Mouse (Mus musculus) MEL (cell line): ENCODE data around the gene Gnat1. TPM values are rescaled to one million over a fixed set of nuclear protein-coding genes. Genes with fewer than 3 reads are reported as not detected.

Source experiments
- DNase-seq: peaks from one replicate; pipeline ENCODE4 v3.0.0; 2011; ENCODE audit warnings: low read depth, low spot score
- H3K27ac ChIP-seq: 2 replicates; pipeline ENCODE4 v1.5.1; 2012; ENCODE audit warnings: low read depth, mild to moderate bottlenecking, control low read depth, low read length, moderate library complexity; ENCODE audit not compliant: control insufficient read depth
- H3K27me3 ChIP-seq, 2 experiments: fragments of 150-350 bp in 1 of 2; sonication (generic) in 1 of 2; 2 replicates each; pipeline ENCODE4 v1.6.1; 2012; ENCODE audit warnings: low read length in 2 of 2, mild to moderate bottlenecking in 2 of 2, improper control_type of control experiment in 1 of 2, moderate library complexity in 1 of 2; ENCODE audit not compliant: insufficient read depth in 2 of 2, control insufficient read depth in 1 of 2
- H3K36me3 ChIP-seq, 2 experiments: 2 replicates each; pipeline ENCODE4 v1.6.1; 2012 to 2014; ENCODE audit warnings: low read length in 2 of 2, improper control_type of control experiment in 1 of 2, inconsistent platforms in 1 of 2, mild to moderate bottlenecking in 1 of 2; ENCODE audit not compliant: insufficient read depth in 2 of 2, control insufficient read depth in 1 of 2
- H3K4me1 ChIP-seq, 2 experiments: fragments of 150-350 bp in 1 of 2; sonication (generic) in 1 of 2; 2 replicates each; pipeline ENCODE4 v1.6.1; 2012; ENCODE audit warnings: low read length in 2 of 2, improper control_type of control experiment in 1 of 2, mild to moderate bottlenecking in 1 of 2; ENCODE audit not compliant: insufficient read depth in 2 of 2, control insufficient read depth in 1 of 2
- H3K4me3 ChIP-seq, 2 experiments: fragments of 150-350 bp in 1 of 2; sonication (generic) in 1 of 2; 2 replicates each; pipeline ENCODE4 v1.5.1; 2012; ENCODE audit warnings: low read depth in 2 of 2, low read length in 2 of 2, mild to moderate bottlenecking in 2 of 2, moderate library complexity in 2 of 2, control low read depth in 1 of 2, improper control_type of control experiment in 1 of 2; ENCODE audit not compliant: control insufficient read depth in 1 of 2, insufficient read depth in 1 of 2
- H3K79me2 ChIP-seq: 2 replicates; pipeline ENCODE4 v1.6.1; 2012; ENCODE audit warnings: mild to moderate bottlenecking, low read length, moderate library complexity; ENCODE audit not compliant: control insufficient read depth, poor library complexity, insufficient read depth
- H3K9ac ChIP-seq: 2 replicates; pipeline ENCODE4 v1.6.1; 2012; ENCODE audit warnings: low read depth, mild to moderate bottlenecking, control low read depth, low read length, moderate library complexity; ENCODE audit not compliant: control insufficient read depth, poor library complexity, severe bottlenecking
- H3K9me3 ChIP-seq: fragments of 150-350 bp; sonication (generic); replicated peaks from 2 replicates; pipeline ENCODE4 v1.6.1; 2012; ENCODE audit warnings: mild to moderate bottlenecking, low read length, improper control_type of control experiment, moderate library complexity; ENCODE audit not compliant: insufficient read depth
- BHLHE40 ChIP-seq: IDR thresholded peaks from 2 replicates; pipeline ENCODE4 v1.6.1; 2012; ENCODE audit warnings: low read depth, mild to moderate bottlenecking, inconsistent platforms, low read length, improper control_type of control experiment, borderline replicate concordance
- CHD1 ChIP-seq: IDR thresholded peaks from 2 replicates; pipeline ENCODE4 v1.6.1; 2012; ENCODE audit warnings: low read depth, mild to moderate bottlenecking, inconsistent platforms, low read length, improper control_type of control experiment
- CTCF ChIP-seq, 3 experiments: IDR thresholded peaks in 2 of 3; conservative IDR thresholded peaks in 1 of 3; 2 replicates each; pipeline ENCODE4 v1.5.1; 2011 to 2012; ENCODE audit warnings: low read length in 3 of 3, low read depth in 2 of 3, mild to moderate bottlenecking in 2 of 3, improper control_type of control experiment in 1 of 3, inconsistent platforms in 1 of 3, mixed read lengths in 1 of 3, moderate library complexity in 1 of 3; ENCODE audit not compliant: control insufficient read depth in 1 of 3, insufficient read depth in 1 of 3, poor library complexity in 1 of 3, severe bottlenecking in 1 of 3
- EP300 ChIP-seq, 2 experiments: IDR thresholded peaks; 2 replicates each; pipeline ENCODE4 v1.6.1; 2011; ENCODE audit warnings: improper control_type of control experiment in 2 of 2, low read length in 2 of 2, low read depth in 1 of 2, mild to moderate bottlenecking in 1 of 2
- ETS1 ChIP-seq: IDR thresholded peaks from 2 replicates; pipeline ENCODE4 v1.6.1; 2012; ENCODE audit warnings: low read depth, mild to moderate bottlenecking, inconsistent platforms, low read length, improper control_type of control experiment, moderate library complexity
- GATA1 ChIP-seq: IDR thresholded peaks from 2 replicates; pipeline ENCODE4 v1.6.1; 2011; ENCODE audit warnings: low read depth, low read length, improper control_type of control experiment
- KAT2A ChIP-seq: conservative IDR thresholded peaks from 2 replicates; pipeline ENCODE4 v1.6.1; 2012; ENCODE audit warnings: low read depth, low read length, improper control_type of control experiment, inconsistent platforms
- MAX ChIP-seq: IDR thresholded peaks from 2 replicates; pipeline ENCODE4 v1.6.1; 2011; ENCODE audit warnings: low read length, improper control_type of control experiment
- MXI1 ChIP-seq: IDR thresholded peaks from 2 replicates; pipeline ENCODE4 v1.6.1; 2011; ENCODE audit warnings: mild to moderate bottlenecking, low read depth, low read length, improper control_type of control experiment
- MYB ChIP-seq: IDR thresholded peaks from 2 replicates; pipeline ENCODE4 v1.6.1; 2011; ENCODE audit warnings: mild to moderate bottlenecking, low read depth, low read length, improper control_type of control experiment
- MYC ChIP-seq: IDR thresholded peaks from 2 replicates; pipeline ENCODE4 v1.6.1; 2011; ENCODE audit warnings: low read depth, mild to moderate bottlenecking, low read length, improper control_type of control experiment, moderate library complexity
- POLR2A ChIP-seq, 2 experiments: IDR thresholded peaks; 2 replicates each; pipeline ENCODE4 v1.6.1; 2011 to 2012; ENCODE audit warnings: low read length in 2 of 2, mild to moderate bottlenecking in 2 of 2, control low read depth in 1 of 2, improper control_type of control experiment in 1 of 2, low read depth in 1 of 2, moderate library complexity in 1 of 2; ENCODE audit not compliant: control insufficient read depth in 1 of 2, insufficient read depth in 1 of 2, poor library complexity in 1 of 2
- POLR2AphosphoS2 ChIP-seq: IDR thresholded peaks from 2 replicates; pipeline ENCODE4 v1.6.1; 2011; ENCODE audit warnings: low read length, improper control_type of control experiment
- TAL1 ChIP-seq: IDR thresholded peaks from 2 replicates; pipeline ENCODE4 v1.6.1; 2012; ENCODE audit warnings: mild to moderate bottlenecking, inconsistent platforms, low read length, moderate library complexity, mixed read lengths
- TBP ChIP-seq: IDR thresholded peaks from 2 replicates; pipeline ENCODE4 v1.8.0; 2011; ENCODE audit warnings: low read depth, low read length, improper control_type of control experiment
- UBTF ChIP-seq: IDR thresholded peaks from 2 replicates; pipeline ENCODE4 v1.6.1; 2012; ENCODE audit warnings: low read depth, mild to moderate bottlenecking, inconsistent platforms, low read length, improper control_type of control experiment, moderate library complexity, borderline replicate concordance; ENCODE audit not compliant: insufficient read depth
- USF2 ChIP-seq, 2 experiments: IDR thresholded peaks; 2 replicates each; pipeline ENCODE4 v1.6.1; 2011 to 2012; ENCODE audit warnings: improper control_type of control experiment in 2 of 2, low read length in 2 of 2, borderline replicate concordance in 1 of 2, inconsistent platforms in 1 of 2, low read depth in 1 of 2, mild to moderate bottlenecking in 1 of 2; ENCODE audit not compliant: insufficient read depth in 1 of 2
- ZNF384 ChIP-seq: IDR thresholded peaks from 2 replicates; pipeline ENCODE4 v1.6.1; 2012; ENCODE audit warnings: low read depth, mild to moderate bottlenecking, inconsistent platforms, low read length, improper control_type of control experiment
- polyA plus RNA-seq, 2 experiments: library from polyadenylated mRNA; stranded (reverse) in 1 of 2; unstranded in 1 of 2; fragments of >175 nt in 1 of 2; fragments of >200 nt in 1 of 2; gene quantifications; 2 replicates each; pipeline versions ENCODE4 v1.2.1 to v1.2.4; 2012; ENCODE audit warnings: low replicate concordance in 2 of 2, low read depth in 1 of 2; ENCODE audit not compliant: insufficient read length in 2 of 2, insufficient read depth in 1 of 2, missing spikeins in 1 of 2
- total RNA-seq: library from RNA; depleted of rRNA; stranded (reverse); fragments of 300-350 nt; gene quantifications from 2 replicates; pipeline ENCODE4 v1.2.3, GENCODE M21; 2012

Gnat1 gene
- total and polyA plus RNA-seq, 3 experiments, result 0.27 to 326 TPM; not detected in 1

DNA sequence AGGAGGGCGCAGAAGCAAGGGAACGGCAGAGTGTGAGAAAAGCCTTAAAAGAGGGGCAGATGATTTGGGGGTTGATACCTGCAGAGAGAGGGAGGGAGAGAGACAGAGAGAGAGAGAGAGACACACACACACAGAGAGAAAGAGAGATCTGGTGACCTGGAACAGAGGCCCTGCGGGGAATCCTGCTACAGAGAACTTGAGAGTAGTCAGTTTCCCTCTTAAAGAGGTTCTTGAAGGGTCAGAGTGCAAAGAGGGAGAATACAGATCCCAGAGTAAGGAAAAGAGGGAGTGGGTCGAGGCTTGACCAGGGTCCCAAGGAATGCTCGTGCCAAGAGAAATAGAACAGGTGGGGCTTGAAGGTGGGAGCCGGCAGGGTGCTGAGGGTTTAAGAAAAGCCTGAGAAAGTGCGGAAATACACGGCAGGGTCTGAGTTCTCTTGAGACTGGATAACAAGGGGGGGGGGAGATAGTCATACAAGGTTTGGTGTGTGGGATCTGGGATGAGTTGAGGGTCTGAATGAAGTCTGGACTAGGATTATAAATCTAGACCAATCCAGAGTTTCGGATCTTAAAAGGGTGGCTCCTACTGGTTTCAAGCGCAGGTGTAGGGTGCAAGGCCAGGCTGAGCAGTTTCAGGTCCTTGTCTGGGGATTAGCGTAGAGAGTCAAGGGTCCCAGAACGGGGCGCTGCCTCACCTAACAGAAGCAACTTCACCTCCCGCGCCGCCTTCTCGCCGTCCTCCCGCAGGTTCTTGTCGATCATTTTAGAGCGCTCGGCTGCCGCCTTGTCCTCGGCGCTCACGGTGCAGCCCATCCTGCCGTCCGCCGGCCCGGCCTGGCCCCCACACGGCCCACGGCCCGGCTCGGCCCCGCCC lies 44.9 kb downstream of the Gnat1 start:
- H3K4me1 ChIP-seq, result peaks cover 2 to 21% of the 10 kb centered on the region in 2 experiments; a peak in 3 of 4 replicates
- peak; percentile 73 for DNase-seq
- peaks cover 0 to 14% of the 10 kb centered on the region in 2 experiments; a peak in 2 of 4 replicates for H3K36me3 ChIP-seq
- no peak for TF ChIP-seq MYC
- 0 out of 2 replicates have a peak, but pooled peaks have one; percentile 36 for TF ChIP-seq CHD1
- no peak for TF ChIP-seq UBTF
- TF ChIP-seq MXI1, result peak; percentile 41; the same call in 1 of the 2 replicates
- TF ChIP-seq POLR2A (IDR thresholded peaks at IDR 0.05; ENCODE audit: control insufficient read depth in 1 of 2, insufficient read depth in 1 of 2, low read depth in 1 of 2, low read length in 2 of 2, poor library complexity in 1 of 2), result peak in 1 of 2 experiments; percentile 87; a peak in 2 of 4 replicates
- H3K27me3 ChIP-seq, result no peaks in the 10 kb centered on the region
- H3K79me2 ChIP-seq, result peaks cover 44% of the 10 kb centered on the region
- peak overlapping the region; percentile 94 for H3K27ac ChIP-seq
- no peaks in the 10 kb centered on the region for H3K9me3 ChIP-seq
- peak overlapping the region; percentile 73 to 88 for H3K4me3 ChIP-seq
- peak overlapping the region; percentile 98 for H3K9ac ChIP-seq

DNA sequence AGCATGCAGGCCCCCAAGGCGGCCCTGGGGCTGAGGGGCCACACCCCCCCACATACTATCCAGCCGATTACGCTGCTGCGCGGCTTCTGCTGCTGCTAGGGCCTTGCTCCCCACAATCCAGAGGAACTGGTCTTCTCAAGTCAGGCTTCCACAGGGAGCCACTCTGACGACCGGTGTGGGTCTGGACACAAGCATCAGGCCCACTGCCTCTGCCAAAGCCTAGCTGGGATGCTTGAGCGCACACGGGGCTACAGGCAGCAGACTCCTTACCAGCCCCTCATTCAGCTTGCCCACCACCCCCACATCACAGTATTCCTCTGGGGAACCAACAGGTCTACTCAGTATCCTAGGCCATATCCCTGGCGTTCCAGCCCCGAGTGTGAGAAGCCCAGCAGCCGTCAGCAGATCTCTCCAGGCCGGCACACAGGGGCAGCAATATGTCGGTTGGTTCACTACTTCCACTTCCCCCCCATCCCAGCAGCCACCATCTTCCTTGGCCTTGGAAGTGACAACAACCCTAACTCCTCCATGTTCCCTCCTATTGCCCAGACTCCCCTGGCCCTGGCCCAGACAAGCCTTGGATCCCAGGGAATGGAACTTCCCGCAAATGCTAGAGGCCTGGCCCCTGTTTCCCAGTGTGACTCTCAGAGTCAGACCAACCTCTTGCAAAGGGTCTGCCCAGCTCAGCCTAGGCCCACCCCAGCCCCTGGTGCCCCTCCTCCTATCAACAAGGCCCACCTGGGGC lies 45.7 kb downstream of the Gnat1 start:
- Histone ChIP-seq H3K36me3 (peaks cover 0 to 16% of the 10 kb centered on the region in 2 experiments; a peak in 2 of 4 replicates), H3K27ac (peak overlapping the region; percentile 94), H3K4me1 (peaks cover 5 to 25% of the 10 kb centered on the region in 2 experiments; a peak in 3 of 4 replicates), H3K9me3 (no peaks in the 10 kb centered on the region), H3K27me3 (no peaks in the 10 kb centered on the region), H3K79me2 (peaks cover 45% of the 10 kb centered on the region), H3K9ac (peak overlapping the region; percentile 98), H3K4me3 (peak overlapping the region; percentile 73 to 88)
- TF ChIP-seq MYB (no peak), CHD1 (0 out of 2 replicates have a peak, but pooled peaks have one; percentile 28), POLR2A (IDR thresholded peaks at IDR 0.05; ENCODE audit: control insufficient read depth in 1 of 2, insufficient read depth in 1 of 2, low read depth in 1 of 2, low read length in 2 of 2, poor library complexity in 1 of 2) (0 out of 4 replicates have a peak, but pooled peaks of 1 of the 2 experiments have one; percentile 22), MXI1 (peak; percentile 26)
- peak; percentile 74 for DNase-seq

DNA sequence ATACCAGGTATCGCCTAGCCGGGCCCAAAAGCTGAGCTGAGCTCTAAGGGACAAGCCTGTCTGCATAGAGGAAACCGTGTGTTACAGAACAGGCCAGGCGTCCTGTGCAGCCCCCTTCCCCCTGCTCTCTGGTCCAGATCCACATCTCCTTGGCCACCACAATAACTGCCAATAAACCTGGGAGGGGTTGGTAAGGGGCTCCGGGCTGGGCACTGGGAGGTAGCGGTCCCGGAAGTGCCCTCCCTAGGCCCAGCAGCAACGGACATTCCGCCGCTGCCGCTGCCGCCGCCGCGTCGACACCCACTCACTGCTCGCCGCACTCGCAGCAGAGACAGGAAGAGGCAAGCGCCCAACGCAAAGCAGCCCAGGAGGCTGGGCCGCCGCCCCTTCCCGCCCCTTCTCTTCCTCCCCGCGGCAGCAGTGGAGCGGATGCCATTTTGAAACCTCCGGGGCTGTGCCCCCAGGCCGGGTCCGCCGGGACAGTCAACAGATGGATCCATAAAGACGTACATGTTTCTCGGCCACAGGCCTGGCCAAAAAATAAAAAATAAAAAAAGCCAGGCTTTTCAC lies 46.3 kb downstream of the Gnat1 start:
- peak; percentile 93 for DNase-seq
- H3K36me3 ChIP-seq, result peaks cover 0 to 19% of the 10 kb centered on the region in 2 experiments; a peak in 2 of 4 replicates
- TF ChIP-seq MAX, result peak; percentile 9; the same call in 1 of the 2 replicates
- no peak for TF ChIP-seq ZNF384
- TF ChIP-seq ETS1, result no peak
- TF ChIP-seq EP300 (IDR thresholded peaks at IDR 0.05; ENCODE audit: low read depth in 1 of 2, low read length in 2 of 2), result peak in 1 of 2 experiments; percentile 38; a peak in 1 of 4 replicates
- TF ChIP-seq TAL1, result no peak
- TF ChIP-seq POLR2AphosphoS2, result peak; percentile 63; the same call in 1 of the 2 replicates
- TF ChIP-seq USF2 (IDR thresholded peaks at IDR 0.05; ENCODE audit: borderline replicate concordance in 1 of 2, insufficient read depth in 1 of 2, low read depth in 1 of 2, low read length in 2 of 2), result no peak
- no peak for TF ChIP-seq GATA1
- TF ChIP-seq TBP, result peak; percentile 52; the same call in 1 of the 2 replicates
- no peak for TF ChIP-seq CTCF (IDR thresholded peaks at IDR 0.05 in 2 of 3, conservative IDR thresholded peaks at IDR 0.05 in 1 of 3; ENCODE audit: control insufficient read depth in 1 of 3, insufficient read depth in 1 of 3, low read depth in 2 of 3, low read length in 3 of 3, poor library complexity in 1 of 3, severe bottlenecking in 1 of 3)
- peak; percentile 62 to 82 for TF ChIP-seq POLR2A (IDR thresholded peaks at IDR 0.05; ENCODE audit: control insufficient read depth in 1 of 2, insufficient read depth in 1 of 2, low read depth in 1 of 2, low read length in 2 of 2, poor library complexity in 1 of 2)
- peak; percentile 51 for TF ChIP-seq MYB
- TF ChIP-seq CHD1, result no peak
- no peak for TF ChIP-seq BHLHE40
- TF ChIP-seq KAT2A, result no peak; the same call in 1 of the 2 replicates

More for the DNA sequence above, 46.3 kb downstream of the Gnat1 start:
- H3K79me2 ChIP-seq, result peaks cover 50% of the 10 kb centered on the region
- peak overlapping the region; percentile 94 for H3K27ac ChIP-seq
- peak overlapping the region; percentile 98 for H3K9ac ChIP-seq
- H3K9me3 ChIP-seq, result no peaks in the 10 kb centered on the region
- H3K4me3 ChIP-seq, result peak overlapping the region; percentile 73 to 88
- H3K27me3 ChIP-seq, result no peaks in the 10 kb centered on the region
- H3K4me1 ChIP-seq, result peaks cover 5 to 27% of the 10 kb centered on the region in 2 experiments; a peak in 3 of 4 replicates
